Mouse (Mus musculus): Measurements from ENCODE around the gene Ehbp1.
A peak's percentile ranks its signal among the peaks of the same experiment; 100 is the strongest.

Ehbp1 gene

DNA sequence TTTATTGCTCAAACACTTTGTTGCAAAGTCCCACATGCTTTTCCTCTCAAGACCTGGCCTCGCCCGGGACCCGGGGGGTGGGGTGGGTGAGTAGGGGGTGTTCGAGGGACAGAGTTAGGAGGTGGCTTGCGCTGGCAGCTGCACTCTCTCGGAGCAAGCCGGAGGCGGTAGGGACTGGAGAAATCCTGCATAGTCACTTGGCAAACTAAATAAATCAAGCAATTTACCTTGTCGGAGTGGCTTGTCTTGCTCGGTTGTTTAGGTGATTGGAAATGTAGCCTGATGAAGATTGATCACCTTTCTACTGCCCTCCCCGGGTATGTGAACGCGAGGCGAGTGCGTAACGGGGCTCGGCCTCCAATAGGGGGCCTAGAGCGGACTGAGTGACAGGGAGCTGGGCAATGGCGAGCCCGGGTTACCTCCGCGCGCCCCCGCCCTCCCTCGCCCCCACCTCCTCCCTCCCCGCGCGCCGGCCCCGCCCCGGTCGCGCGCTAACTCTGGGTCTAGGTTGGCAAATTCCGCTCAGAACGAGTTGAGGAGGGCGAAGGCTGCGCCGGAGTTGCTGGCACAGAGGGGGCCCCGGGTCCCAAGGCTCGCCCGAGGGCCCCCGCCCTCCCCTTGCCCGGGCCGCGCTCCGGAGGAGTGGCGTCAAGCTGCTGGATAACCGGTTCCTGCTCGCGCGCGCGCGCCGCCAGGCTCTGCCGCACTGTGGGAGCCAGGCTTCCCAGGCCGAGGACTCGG is 340.6 kb downstream of the Ehbp1 start:
- DNase-seq (ENCODE audit: low spot score in 2 of 2): peak in 1 of 2 experiments; percentile 53

DNA sequence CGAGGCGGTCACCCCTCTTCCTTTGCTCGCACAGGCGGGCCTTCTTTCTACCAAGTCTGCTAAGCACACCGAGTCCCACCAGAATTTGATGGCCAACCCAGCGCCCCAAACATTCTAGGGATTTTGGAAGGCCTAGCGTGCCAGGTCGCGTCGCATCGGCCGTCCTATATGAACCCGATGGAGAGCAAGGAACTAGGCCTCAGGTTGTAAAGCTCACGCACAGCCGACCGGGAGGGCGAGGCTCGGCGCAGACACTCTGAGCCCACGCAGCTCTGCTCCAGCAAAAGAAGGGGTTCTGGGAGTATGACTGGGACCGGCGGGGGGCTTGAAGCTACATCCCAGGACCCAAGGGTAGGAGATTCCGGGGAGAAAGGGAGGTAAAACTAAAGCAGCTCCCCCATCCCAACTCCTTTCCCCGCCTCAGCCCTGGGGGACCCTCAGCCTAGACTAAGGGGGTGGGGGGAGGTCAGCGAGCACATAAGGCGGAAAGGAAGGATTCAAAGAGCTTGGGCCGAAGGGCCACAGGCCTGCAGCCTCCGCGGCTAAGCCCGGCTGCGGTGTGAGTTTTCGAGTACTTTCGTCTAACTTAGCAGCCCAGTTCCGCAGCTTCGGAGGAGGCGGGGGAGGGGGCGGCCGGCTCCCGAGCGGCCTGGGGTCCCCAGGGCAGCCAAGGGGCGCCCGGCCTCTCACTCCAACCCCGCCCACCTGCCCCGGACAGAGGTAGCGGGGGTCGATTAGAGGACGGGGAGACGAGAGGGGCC is 341.6 kb downstream of the Ehbp1 start:
- DNase-seq (ENCODE audit: low spot score in 2 of 2): no peak

DNA sequence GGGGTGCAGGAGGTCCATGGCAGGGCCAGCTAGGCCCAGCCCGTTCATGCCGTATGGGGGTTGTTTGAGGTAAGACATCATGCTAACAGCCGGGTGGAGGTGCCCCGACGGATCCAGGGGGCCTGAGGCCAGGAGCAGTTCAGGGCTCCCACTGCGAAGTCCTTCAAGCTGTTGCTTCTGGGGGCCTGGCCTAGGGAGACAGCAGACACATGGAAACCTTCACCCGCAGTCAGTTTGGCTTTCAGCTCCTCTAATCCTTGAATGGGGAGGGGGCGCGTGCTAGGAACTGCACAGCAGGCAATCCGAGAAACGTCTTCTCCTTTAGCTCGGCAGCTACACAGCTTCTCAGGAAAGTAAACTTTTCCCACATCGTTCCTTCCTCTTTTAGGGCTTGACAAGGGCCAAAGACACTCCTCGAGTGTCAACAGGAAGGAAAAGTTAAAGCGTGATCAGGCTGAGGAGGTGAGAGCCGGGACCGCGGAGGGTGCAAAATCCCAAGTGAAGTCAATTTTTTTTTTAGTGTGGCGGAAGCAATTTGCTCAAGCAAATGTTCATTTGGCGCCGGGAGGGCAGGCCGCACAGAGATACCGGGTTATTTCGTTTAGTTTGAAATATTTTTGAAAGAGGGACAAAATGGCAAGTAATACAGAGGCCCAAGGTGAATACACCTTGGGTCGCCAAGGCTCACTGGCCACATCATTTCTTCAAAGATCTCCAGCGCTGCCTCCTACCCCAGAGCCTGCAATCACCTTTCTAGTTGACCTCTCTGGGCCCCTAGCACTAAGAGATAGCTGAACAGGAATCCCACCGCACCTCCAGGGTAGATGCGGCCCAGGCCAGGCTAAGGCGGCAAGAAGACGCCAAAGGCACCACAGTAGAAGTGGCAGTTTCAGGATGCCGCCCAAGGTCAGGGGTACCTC is 342.4 kb downstream of the Ehbp1 start:
- peak in 1 of 2 experiments; percentile 7 for DNase-seq (ENCODE audit: low spot score in 2 of 2)

DNA sequence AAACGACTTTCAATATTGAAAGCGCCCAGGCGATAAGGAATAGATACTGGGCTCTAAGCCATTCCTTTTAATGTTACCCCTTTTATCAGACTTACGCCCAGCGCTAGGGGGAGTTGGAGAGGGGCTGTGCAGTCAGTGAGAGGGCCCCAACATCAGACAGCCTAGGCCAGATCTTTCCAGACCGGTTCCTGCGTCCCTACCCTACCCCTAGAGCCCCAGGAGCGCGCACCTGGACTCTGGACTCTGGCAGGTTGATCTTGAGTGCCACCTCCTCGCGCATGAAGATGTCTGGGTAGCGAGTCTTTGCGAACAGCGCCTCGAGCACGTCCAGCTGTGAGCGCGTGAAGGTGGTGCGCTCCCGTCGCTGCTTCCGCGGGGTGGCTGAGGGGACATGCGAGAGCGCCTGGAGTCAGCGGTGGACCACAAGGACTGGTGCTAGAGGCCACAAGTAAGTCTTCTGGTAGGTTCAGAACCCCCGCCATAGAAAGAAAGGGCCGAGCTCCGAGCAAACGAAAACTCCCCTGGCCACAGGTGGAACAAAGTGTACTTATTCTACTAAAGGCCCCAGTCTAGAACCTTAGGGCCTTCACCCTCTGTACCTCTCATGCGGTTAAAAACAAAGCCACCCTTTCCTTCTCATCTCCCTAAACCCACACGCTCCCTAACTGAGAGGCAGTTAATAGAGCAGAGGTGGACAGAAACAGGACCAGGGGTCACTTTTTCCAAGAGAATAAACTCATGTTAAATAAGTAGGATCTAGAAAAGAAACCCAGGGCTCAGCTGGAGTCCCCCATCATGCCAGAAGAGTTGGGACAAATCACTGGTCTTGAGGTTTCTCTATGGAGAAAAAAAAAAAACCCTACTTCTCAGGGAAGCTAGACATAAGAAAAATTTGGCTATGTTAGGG is 343.7 kb downstream of the Ehbp1 start:
- peak in 1 of 2 experiments; percentile 16 for DNase-seq (ENCODE audit: low spot score in 2 of 2)

DNA sequence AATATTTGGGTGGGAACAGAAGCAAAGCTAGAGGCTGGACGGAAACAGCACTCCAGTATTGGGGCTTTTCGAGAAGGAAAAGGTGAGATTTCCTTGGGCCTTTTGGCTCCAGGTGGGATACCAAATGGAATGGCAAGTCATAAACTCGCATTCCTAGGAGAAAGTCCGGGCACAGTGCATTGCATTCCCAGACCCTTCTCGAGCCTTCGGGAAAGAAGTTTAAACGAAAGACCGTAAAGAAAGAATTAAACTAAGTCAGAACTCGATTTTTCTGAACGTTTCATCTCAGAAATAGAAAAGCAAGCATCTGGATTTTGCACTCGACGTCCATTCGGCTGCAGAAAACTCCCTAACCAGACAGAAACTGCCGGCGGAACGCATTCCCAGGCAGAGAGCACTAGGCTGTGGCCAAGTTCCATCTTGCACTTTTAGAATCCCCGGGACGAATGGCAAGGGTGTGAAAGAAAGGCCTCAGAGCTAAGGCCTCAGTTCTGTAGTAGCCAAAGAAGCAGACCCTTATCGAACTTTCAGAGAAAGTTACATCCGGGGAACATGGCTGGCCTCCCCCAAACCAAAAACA is 344.4 kb downstream of the Ehbp1 start:
- peak in 1 of 2 experiments; percentile 22 for DNase-seq (ENCODE audit: low spot score in 2 of 2)

DNA sequence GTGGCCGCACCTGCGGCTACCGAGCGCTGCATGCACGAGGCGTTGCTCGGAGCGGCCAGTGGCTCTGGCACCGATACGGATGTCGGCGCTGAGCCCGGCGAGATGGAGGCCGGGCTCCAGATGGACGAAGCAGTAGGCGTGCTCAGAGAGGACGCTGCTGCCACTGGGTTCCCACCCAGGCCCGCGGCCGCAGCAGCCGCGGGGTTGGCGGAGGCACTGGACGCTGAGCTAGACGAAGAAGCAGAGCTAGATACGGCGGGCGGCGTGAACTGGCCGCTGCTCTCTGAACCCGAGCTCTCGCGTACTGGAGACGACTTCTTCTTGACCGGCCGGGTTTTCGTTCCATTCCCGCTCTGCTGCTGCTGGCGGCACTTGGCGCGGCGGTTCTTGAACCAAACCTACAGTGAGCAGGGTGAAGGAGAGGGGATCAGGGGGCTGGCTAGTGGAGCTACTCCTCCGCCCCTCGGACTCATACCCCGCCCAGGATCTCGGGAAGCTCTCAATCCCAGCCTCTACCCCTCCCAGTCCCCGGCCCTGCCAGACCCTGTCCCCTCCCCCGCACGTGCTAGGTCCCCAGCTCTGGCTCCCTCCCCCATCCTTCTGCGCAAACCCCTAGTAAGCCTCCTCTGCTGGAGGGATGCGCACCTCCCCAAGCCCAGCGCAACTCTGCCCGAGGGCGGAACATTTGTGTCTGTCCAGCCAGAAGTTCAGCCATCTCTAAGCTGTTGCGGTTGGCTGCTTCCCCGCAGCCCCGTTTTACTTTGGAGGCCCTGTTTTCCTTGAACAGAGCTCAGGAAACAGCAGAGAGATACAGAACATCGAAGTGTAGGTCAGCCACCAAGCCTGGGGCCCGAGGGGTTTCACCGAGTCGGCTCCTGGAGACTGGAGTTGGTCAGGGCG is 345.2 kb downstream of the Ehbp1 start:
- peak; percentile 16 to 29 for DNase-seq (ENCODE audit: low spot score in 2 of 2)

DNA sequence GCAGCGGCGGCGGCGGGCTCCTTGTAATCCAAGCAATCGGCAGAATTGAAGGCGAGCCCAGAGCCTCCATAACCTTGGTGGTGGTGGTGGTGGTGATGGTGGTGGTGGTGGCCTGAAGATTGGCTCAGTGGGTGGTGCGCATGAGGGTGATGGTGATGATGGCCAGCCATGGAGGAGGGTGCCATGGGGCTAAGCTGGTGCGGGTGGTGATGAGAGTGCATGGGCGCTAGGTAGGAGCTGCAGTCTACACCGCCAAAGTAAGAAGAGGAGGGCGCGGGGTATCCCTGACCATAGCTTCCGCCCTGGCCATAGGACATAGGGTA is 345.8 kb downstream of the Ehbp1 start:
- no peak for DNase-seq (ENCODE audit: low spot score in 2 of 2)

DNA sequence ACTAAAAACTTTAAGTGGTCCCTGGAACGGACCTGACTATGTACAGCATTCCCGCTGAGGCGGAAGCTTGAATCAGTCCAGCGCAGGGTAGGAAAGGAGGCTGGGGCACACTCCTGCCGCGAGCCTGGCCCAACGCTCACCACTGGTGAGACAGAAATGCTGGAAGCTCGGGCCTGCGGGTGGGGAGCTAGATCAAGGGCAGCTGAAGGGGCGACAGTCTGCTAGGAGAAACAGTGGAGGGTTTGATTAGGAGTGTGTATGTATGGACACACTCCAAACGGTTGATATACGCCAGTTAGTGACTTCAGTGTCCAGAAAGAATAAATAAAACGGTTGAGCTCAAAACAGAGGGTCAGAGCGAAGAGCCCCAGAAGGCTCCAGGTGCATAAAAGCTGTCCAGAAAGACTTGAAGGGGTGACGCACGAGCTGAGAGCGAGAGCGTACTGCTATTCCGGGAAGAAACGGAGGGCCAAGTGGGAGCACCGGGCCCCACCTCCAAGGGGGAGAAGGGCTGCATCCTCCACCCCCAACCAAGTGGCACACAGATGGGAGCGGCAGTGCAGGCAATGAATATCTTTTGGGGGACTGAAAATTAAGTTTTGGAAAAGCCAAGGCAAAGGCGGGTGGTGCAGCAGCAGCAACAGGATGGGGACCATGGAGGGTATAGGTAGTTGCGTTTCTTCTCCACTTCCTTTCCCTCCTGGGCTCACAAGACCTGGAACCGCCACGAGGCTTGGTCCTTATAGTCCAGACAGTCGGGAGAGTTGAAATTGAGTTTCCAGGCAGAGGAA is 346.4 kb downstream of the Ehbp1 start:
- DNase-seq (ENCODE audit: low spot score in 2 of 2): peak in 1 of 2 experiments; percentile 25

DNA sequence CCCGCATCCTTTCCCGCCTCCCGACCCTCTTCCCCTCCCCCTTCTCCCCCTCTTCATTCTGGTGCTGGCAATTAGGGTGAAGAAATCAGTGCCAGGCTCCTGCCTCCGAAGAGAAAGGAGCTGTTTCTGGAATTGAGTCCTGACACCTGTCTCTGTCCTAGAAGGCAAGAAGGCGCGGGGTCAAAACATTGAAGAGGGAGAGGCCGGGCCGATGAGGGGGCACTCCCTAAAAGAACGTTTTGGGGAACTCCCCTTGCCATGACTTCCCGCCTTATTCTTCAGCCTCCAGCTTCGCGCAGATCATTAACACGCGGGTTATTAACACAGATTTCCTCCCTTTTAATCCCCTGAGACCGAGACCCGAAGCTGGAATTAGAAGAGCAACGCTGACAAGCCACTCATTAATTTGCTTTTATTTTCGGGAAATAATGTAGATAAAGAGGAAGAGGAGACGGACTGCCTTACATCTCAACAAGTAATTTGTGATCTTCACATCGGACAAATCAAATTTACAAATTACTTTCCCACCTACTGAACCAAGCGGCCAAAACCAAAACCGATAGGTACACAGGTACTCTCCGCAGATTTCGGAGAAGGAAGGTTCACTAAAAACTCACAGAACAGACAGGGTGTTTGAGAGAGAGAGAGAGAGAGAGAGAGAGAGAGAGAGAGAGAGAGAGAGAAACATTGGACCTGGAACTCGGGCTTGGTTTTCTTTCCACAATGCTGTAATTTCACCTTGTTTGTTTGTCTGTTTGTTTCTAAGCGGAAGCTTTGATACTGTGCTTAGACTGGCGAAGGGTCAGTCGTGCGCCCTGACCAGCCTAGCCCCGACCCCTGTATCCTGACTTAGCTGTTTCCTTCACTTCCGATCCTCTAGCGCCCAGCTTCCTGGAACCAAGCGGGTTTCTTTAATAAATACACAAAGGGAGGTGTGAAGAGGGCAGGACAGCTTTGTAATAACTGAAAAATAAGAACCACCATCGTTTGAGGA is 347.4 kb downstream of the Ehbp1 start:
- DNase-seq (ENCODE audit: low spot score in 2 of 2): peak in 1 of 2 experiments; percentile 9

DNA sequence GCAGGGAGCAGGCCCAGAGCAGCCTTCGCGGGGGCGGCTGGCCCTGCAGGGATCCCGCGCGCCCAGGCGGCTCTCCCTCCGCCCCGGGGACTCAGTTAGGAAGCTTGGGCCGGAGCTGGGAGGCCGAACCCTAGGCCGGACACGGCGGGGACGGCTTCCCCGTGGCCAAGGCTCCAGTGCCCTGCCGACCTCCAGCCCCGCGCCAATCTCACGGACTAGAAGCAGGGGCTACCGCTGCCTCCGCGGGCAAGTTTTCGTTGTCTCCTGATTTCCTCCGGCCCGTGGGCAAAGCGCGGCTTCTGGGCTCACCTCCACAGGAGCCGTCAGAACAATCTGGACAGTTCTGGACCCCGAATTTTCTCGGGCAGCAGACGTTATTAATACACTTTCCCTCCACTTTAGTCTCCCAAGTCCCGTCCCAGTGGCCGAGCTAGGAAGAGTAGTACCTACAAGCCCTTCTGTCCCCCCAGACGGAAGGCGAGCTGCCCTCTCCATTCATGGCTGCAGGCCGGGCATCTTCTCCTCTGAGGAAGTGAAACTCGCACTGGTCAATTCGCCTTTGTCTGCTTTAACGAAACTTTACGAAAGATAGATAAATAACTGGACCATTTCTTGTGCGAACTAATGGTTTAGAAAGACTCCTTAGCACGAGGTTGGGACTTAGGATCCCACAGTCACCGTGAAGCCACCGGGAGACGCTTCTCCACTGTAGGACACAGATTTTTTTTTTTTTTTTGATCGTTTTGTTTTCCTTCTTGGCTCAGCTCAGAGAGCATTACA is 348.3 kb downstream of the Ehbp1 start:
- DNase-seq (ENCODE audit: low spot score in 2 of 2): peak; percentile 17 to 21

DNA sequence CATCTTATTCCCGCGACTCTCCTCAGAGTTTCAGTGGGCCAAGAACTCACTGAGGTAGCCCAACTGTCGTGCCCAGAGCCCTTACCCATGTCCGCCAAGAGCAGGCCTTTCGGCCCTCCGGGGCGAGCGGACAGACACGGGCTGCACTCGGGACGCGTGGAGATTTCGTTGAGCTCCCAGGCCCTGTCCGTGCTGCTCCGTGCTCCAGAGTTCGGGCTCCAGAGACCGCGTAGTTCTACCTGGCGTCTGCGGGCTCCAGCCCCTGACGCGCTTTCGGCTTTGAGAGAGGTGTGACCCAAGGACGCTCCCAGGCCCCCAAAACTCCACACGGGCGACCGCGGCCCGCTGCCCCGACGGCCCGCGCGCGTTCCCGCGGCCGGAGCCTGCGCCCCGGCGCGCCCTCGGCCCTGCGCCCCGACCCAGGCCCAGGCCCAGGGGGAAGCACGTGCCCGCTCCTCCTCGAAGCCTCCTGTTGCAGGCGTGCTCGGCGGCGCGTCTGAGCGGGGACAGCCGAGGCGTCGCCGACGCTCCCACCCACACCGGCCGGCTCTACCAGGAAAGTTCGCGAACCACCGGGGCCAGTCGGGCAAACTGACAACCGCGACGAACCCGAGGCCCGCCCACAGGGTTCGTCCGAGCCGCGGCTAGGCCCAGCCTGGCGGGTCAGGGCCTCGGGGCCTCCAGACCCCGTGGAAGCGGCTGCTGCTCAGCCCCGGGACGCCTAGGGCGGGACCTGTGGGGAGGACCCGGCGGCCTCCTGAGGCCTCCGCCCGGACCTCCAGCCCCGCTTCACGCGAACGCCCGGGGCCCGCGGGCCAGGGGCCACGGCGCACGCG is 349.1 kb downstream of the Ehbp1 start:
- DNase-seq (ENCODE audit: low spot score in 2 of 2): no peak

DNA sequence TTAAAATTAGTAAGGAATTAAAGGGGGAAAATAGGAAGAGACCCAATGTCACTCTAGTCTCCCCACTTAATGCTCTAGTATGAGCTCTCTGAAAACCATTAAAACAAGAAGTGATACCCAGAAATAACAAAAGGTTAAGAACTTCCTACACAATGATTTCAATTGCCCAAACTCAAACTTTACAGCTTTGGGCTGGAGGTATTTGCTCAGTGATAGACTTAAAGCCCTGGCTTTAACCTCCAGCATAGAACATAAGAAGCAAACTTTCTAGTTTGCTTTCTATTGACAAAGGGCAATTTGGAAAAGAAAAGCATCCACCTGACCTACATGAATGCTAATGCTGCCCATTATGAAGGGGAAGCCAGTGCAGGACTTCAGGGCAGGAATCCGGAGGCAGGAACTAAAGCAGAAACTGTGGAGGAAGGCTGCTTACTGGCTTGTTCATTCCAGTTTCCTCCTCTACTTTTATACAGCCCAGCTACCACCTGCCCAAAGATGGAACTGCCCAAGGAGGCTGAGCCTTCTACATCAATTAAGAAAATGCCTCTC is 353.6 kb downstream of the Ehbp1 start:
- DNase-seq (ENCODE audit: low spot score in 2 of 2): no peak

DNA sequence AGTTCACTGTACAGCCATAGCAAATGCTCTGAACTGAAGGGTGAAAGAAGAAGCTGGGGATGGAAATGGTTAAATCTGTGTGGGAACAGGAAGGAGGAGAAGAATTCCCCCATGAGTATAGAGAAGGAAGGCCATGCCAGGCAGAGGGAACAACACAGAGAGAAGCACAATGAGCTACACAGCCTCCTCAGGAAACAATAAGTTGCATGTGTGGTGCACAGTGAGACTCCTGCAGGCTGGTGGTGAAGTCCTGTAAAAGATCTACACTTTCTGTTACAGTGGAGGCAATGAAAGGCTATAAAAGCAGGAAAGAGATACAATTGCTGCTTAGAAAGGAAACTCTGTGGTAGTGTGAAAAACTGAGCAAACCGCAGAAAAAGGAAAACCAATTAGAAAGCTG is 357.0 kb downstream of the Ehbp1 start:
- DNase-seq (ENCODE audit: low spot score in 2 of 2): no peak

DNA sequence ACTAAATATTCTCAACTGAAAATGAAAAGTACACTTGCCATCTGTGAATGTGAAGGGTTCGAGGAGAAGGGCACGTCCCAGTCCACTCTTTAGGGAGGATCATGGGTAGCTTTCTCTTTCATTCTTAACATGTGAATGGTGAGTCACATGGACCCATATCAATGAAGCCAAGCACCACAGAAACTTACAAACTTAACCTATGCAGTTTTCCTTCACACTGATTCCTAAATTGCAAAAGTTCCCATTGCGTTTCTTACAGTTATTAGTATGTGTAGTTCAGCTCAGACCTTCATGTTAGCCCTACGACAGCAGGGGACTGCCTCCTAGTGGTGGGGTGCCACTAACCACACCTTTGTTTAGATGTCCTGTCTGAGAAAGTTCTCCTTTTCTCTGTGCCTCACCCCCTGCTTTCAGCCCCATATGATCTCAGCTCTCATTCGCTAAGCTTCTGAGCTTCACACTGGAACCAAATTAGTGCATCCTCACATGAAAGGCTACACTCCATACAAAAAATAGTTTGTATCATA is 368.0 kb downstream of the Ehbp1 start:
- no peak for DNase-seq (ENCODE audit: low spot score in 2 of 2)

DNA sequence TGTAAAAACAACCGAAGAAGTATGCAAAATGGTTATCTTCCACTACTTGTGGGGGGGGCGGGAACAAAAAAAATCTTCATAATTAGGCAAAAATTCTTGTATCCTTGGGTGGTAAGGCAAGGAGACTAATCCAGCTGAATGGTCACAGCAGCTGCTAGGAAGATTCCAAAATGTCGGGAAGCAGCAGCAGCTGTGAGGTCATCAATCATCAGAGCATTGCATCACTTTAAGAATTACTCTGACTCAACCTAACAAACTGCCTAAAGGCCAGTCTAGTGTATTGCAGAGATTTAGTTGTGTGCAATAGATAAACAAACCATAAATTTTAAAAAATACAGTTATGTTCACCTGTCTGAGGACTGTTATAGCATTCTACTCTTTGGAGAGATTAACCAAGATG is 368.5 kb downstream of the Ehbp1 start:
- DNase-seq (ENCODE audit: low spot score in 2 of 2): no peak
